Mouse (Mus musculus): ENCODE results near the gene Olfr1362. TPM values are rescaled to one million over a fixed set of nuclear protein-coding genes. Genes with fewer than 3 reads are reported as not detected.

The Olfr1362 gene
- polyA plus RNA-seq (2015; fragmentation: Nextera tagmentation; extraction: Ambion mirVana) = not detected in 2 replicates

GRCm38 (mm10) chr13:21613922-21614321 is at the start of gene Olfr1362:
Gene Olfr1362 (minus strand): TSS chr13:21614022.
- Histone ChIP-seq H3K4me1 (no peaks in the 10 kb centered on the region), H3K9ac (no peak within 1 kb of the TSS), H3K27me3 (no peaks in the 10 kb centered on the region), H3K9me3 (no peaks in the 10 kb centered on the region), H3K4me3 (no peak within 1 kb of the TSS), H3K36me3 (no peaks in the 10 kb centered on the region), H3K4me2 (no peak within 1 kb of the TSS), H3K27ac (no peak within 1 kb of the TSS)
- no peak for ATAC-seq (ENCODE audit: insufficient number of reproducible peaks, insufficient read depth, low FRiP score, low TSS enrichment, low read depth)

- Histone ChIP-seq H3K36me3 (no peaks in the 10 kb centered on the region), H3K27ac (no peak within 1 kb of the TSS), H3K4me1 (no peaks in the 10 kb centered on the region), H3K4me3 (no peak within 1 kb of the TSS), H3K4me2 (no peak within 1 kb of the TSS), H3K9ac (no peak within 1 kb of the TSS), H3K9me3 (no peaks in the 10 kb centered on the region), H3K27me3 (no peaks in the 10 kb centered on the region)
- ATAC-seq (ENCODE audit: insufficient number of reproducible peaks, insufficient read depth, low FRiP score, low TSS enrichment, low read depth) = no peak
- 40% methylated on average over 2 of the region's 2 CpGs for WGBS
These were observed 49.5 kb upstream of the Olfr1362 start, which contains the start of gene Olfr1361 for GRCm38 (mm10) chr13:21663286-21663685. Gene Olfr1361 (minus strand): TSS chr13:21663386.

GRCm38 (mm10) chr13:21642418-21642817 is 28.6 kb upstream of the Olfr1362 start, which contains the start of gene Olfr11:
Gene Olfr11 (minus strand): TSS chr13:21642518.
- H3K27me3 ChIP-seq = no peaks in the 10 kb centered on the region
- H3K9ac ChIP-seq = no peak within 1 kb of the TSS
- no peaks in the 10 kb centered on the region for H3K9me3 ChIP-seq
- no peak within 1 kb of the TSS for H3K4me2 ChIP-seq
- no peak within 1 kb of the TSS for H3K27ac ChIP-seq
- no peaks in the 10 kb centered on the region for H3K4me1 ChIP-seq
- no peak within 1 kb of the TSS for H3K4me3 ChIP-seq
- no peak for ATAC-seq (ENCODE audit: insufficient number of reproducible peaks, insufficient read depth, low FRiP score, low TSS enrichment, low read depth)
- 86% methylated on average over 2 of the region's 2 CpGs for WGBS
- H3K36me3 ChIP-seq = no peaks in the 10 kb centered on the region

GRCm38 (mm10) chr13:21591618-21592017 is 22.2 kb downstream of the Olfr1362 start:
- no peak overlapping the region for H3K4me2 ChIP-seq
- no peaks in the 10 kb centered on the region for H3K4me1 ChIP-seq
- no peak overlapping the region for H3K9ac ChIP-seq
- H3K4me3 ChIP-seq = no peak overlapping the region
- no peak overlapping the region for H3K27ac ChIP-seq
- H3K36me3 ChIP-seq = no peaks in the 10 kb centered on the region
- peak; percentile 56; the same call in 1 of the 2 replicates for ATAC-seq (ENCODE audit: insufficient number of reproducible peaks, insufficient read depth, low FRiP score, low TSS enrichment, low read depth)
- WGBS = 60% methylated on average over 2 of the region's 2 CpGs
- no peaks in the 10 kb centered on the region for H3K27me3 ChIP-seq
- H3K9me3 ChIP-seq = no peaks in the 10 kb centered on the region

- WGBS = 84% methylated on average over 2 of the region's 2 CpGs
These were observed 32.2 kb downstream of the Olfr1362 start, which contains the start of gene Olfr1364 for GRCm38 (mm10) chr13:21581659-21582058. Gene Olfr1364 (minus strand): TSS chr13:21581759.

More at GRCm38 (mm10) chr13:21581659-21582058, 32.2 kb downstream of the Olfr1362 start, which contains the start of gene Olfr1364:
- Histone ChIP-seq H3K4me1 (no peaks in the 10 kb centered on the region), H3K9me3 (no peaks in the 10 kb centered on the region), H3K36me3 (no peaks in the 10 kb centered on the region), H3K27ac (no peak within 1 kb of the TSS), H3K27me3 (no peaks in the 10 kb centered on the region), H3K4me3 (no peak within 1 kb of the TSS), H3K4me2 (no peak within 1 kb of the TSS), H3K9ac (no peak within 1 kb of the TSS)
- no peak for ATAC-seq (ENCODE audit: insufficient number of reproducible peaks, insufficient read depth, low FRiP score, low TSS enrichment, low read depth)

Other genes with a start within 250 kb of the Olfr1362 start
- 103 and 108 TPM in 2 replicates for gene Zkscan3, start 211.3 kb downstream of the Olfr1362 start, polyA plus RNA-seq (2015; fragmentation: Nextera tagmentation; extraction: Ambion mirVana)
- 3.2 and 4.6 TPM in 2 replicates for gene Pgbd1, start 173.0 kb downstream of the Olfr1362 start, polyA plus RNA-seq (2015; fragmentation: Nextera tagmentation; extraction: Ambion mirVana)
- 36.7 and 40.2 TPM in 2 replicates for gene Zscan26, start 160.3 kb downstream of the Olfr1362 start, polyA plus RNA-seq (2015; fragmentation: Nextera tagmentation; extraction: Ambion mirVana)
- 2.8 and 3.5 TPM in 2 replicates for gene Nkapl, start 145.5 kb downstream of the Olfr1362 start, polyA plus RNA-seq (2015; fragmentation: Nextera tagmentation; extraction: Ambion mirVana)
- gene Zkscan4, start 135.1 kb downstream of the Olfr1362 start, polyA plus RNA-seq (2015; fragmentation: Nextera tagmentation; extraction: Ambion mirVana) = 4.6 and 5.0 TPM in 2 replicates
- not detected in 2 replicates for gene Gm10065, start 134.6 kb downstream of the Olfr1362 start, polyA plus RNA-seq (2015; fragmentation: Nextera tagmentation; extraction: Ambion mirVana)
- 0.53 and 1.0 TPM in 2 replicates for gene AK157302, start 118.8 kb downstream of the Olfr1362 start, polyA plus RNA-seq (2015; fragmentation: Nextera tagmentation; extraction: Ambion mirVana)
- 5.3 and 15.9 TPM in 2 replicates for gene Gm11273, start 112.6 kb downstream of the Olfr1362 start, polyA plus RNA-seq (2015; fragmentation: Nextera tagmentation; extraction: Ambion mirVana)
- 5.2 and 7.5 TPM in 2 replicates for gene Zkscan8, start 82.9 kb downstream of the Olfr1362 start, polyA plus RNA-seq (2015; fragmentation: Nextera tagmentation; extraction: Ambion mirVana)
- gene Olfr1366, start 71.2 kb downstream of the Olfr1362 start, polyA plus RNA-seq (2015; fragmentation: Nextera tagmentation; extraction: Ambion mirVana) = 0.17 and 0.36 TPM in 2 replicates
- gene Olfr1535, start 54.1 kb downstream of the Olfr1362 start, polyA plus RNA-seq (2015; fragmentation: Nextera tagmentation; extraction: Ambion mirVana) = 0.08 TPM in 1 of 2 replicates, not detected in the other
- gene Olfr1364, start 32.3 kb downstream of the Olfr1362 start, polyA plus RNA-seq (2015; fragmentation: Nextera tagmentation; extraction: Ambion mirVana) = not detected in 2 replicates
- gene Olfr11, start 28.5 kb upstream of the Olfr1362 start, polyA plus RNA-seq (2015; fragmentation: Nextera tagmentation; extraction: Ambion mirVana) = 0.28 TPM in 1 of 2 replicates, not detected in the other
- 0.10 TPM in 1 of 2 replicates, not detected in the other for gene Olfr1361, start 49.4 kb upstream of the Olfr1362 start, polyA plus RNA-seq (2015; fragmentation: Nextera tagmentation; extraction: Ambion mirVana)
- gene Olfr1360, start 63.4 kb upstream of the Olfr1362 start, polyA plus RNA-seq (2015; fragmentation: Nextera tagmentation; extraction: Ambion mirVana) = not detected in 2 replicates
- not detected in 2 replicates for gene Olfr1359, start 84.1 kb upstream of the Olfr1362 start, polyA plus RNA-seq (2015; fragmentation: Nextera tagmentation; extraction: Ambion mirVana)
- gene Hist1h2bl, start 102.1 kb upstream of the Olfr1362 start, polyA plus RNA-seq (2015; fragmentation: Nextera tagmentation; extraction: Ambion mirVana) = 2.1 and 5.2 TPM in 2 replicates
- 48.1 and 52.2 TPM in 2 replicates for gene Hist1h2ai, start 102.4 kb upstream of the Olfr1362 start, polyA plus RNA-seq (2015; fragmentation: Nextera tagmentation; extraction: Ambion mirVana)
- 10.0 and 21.3 TPM in 2 replicates for gene Hist1h3h, start 103.6 kb upstream of the Olfr1362 start, polyA plus RNA-seq (2015; fragmentation: Nextera tagmentation; extraction: Ambion mirVana)
- 4.2 and 7.3 TPM in 2 replicates for gene Hist1h2bm, start 108.0 kb upstream of the Olfr1362 start, polyA plus RNA-seq (2015; fragmentation: Nextera tagmentation; extraction: Ambion mirVana)
- gene Hist1h4j, start 121.0 kb upstream of the Olfr1362 start, polyA plus RNA-seq (2015; fragmentation: Nextera tagmentation; extraction: Ambion mirVana) = 1.0 and 2.2 TPM in 2 replicates
- 3.0 and 6.7 TPM in 2 replicates for gene Hist1h4k, start 136.5 kb upstream of the Olfr1362 start, polyA plus RNA-seq (2015; fragmentation: Nextera tagmentation; extraction: Ambion mirVana)
- gene Hist1h2ak, start 139.8 kb upstream of the Olfr1362 start, polyA plus RNA-seq (2015; fragmentation: Nextera tagmentation; extraction: Ambion mirVana) = 33.2 and 47.8 TPM in 2 replicates
- gene Hist1h2bn, start 140.1 kb upstream of the Olfr1362 start, polyA plus RNA-seq (2015; fragmentation: Nextera tagmentation; extraction: Ambion mirVana) = 6.2 and 6.6 TPM in 2 replicates
- 30.2 and 32.9 TPM in 2 replicates for gene Hist1h1b, start 166.6 kb upstream of the Olfr1362 start, polyA plus RNA-seq (2015; fragmentation: Nextera tagmentation; extraction: Ambion mirVana)
- 128 and 155 TPM in 2 replicates for gene Hist1h3i, start 169.3 kb upstream of the Olfr1362 start, polyA plus RNA-seq (2015; fragmentation: Nextera tagmentation; extraction: Ambion mirVana)
- 10.9 and 15.4 TPM in 2 replicates for gene Hist1h2an, start 173.2 kb upstream of the Olfr1362 start, polyA plus RNA-seq (2015; fragmentation: Nextera tagmentation; extraction: Ambion mirVana)
- gene Hist1h2bp, start 173.4 kb upstream of the Olfr1362 start, polyA plus RNA-seq (2015; fragmentation: Nextera tagmentation; extraction: Ambion mirVana) = 0.72 and 1.7 TPM in 2 replicates
- gene Hist1h2bq, start 196.2 kb upstream of the Olfr1362 start, polyA plus RNA-seq (2015; fragmentation: Nextera tagmentation; extraction: Ambion mirVana) = 21.6 and 33.1 TPM in 2 replicates
- gene Hist1h2ao, start 196.4 kb upstream of the Olfr1362 start, polyA plus RNA-seq (2015; fragmentation: Nextera tagmentation; extraction: Ambion mirVana) = not detected in 2 replicates
- gene Hist1h4m, start 197.7 kb upstream of the Olfr1362 start, polyA plus RNA-seq (2015; fragmentation: Nextera tagmentation; extraction: Ambion mirVana) = not detected in 2 replicates
- 14.7 and 15.3 TPM in 2 replicates for gene Hist1h4n, start 218.2 kb upstream of the Olfr1362 start, polyA plus RNA-seq (2015; fragmentation: Nextera tagmentation; extraction: Ambion mirVana)
- gene Hist1h2ap, start 219.5 kb upstream of the Olfr1362 start, polyA plus RNA-seq (2015; fragmentation: Nextera tagmentation; extraction: Ambion mirVana) = 3,982 and 4,261 TPM in 2 replicates
- 23.0 and 34.3 TPM in 2 replicates for gene Hist1h2br, start 219.7 kb upstream of the Olfr1362 start, polyA plus RNA-seq (2015; fragmentation: Nextera tagmentation; extraction: Ambion mirVana)

Data from embryonic facial prominence, embryonic 13.5 days (tissue).